Mouse (Mus musculus): ENCODE data around the gene Zswim3.

Gene Zswim3

GRCm38 (mm10) chr2:164833314-164833959 is 28.5 kb downstream of the Zswim3 start, which contains the start of gene Neurl2:
TSS of gene Neurl2 (minus strand) at chr2:164833456.
- ChIA-PET CTCF (interaction anchor here (0.5 to 2.8 kb wide), 19 partner anchors 10 to 754 kb away, joined by 3 to 24 read pairs (median 4); partner anchors contain the start of genes Zswim1 (in 2 of the 4), Pltp (in 1 of the 4), Slc12a5 (in 1 of the 4) and Snx21 (in 1 of the 4)), POLR2A (interaction anchor here in 3 of 4 experiments (0.6 to 19.6 kb wide), 59 partner anchors 7 to 565 kb away, joined by 3 to 527 read pairs (median 6); partner anchors contain the start of genes Acot8 (in 3 of the 3), Zswim1 (in 3 of the 3), Zswim3 (in 3 of the 3) and Pcif1 (in 2 of the 3))

GRCm38 (mm10) chr2:164834531-164834930 is 29.6 kb downstream of the Zswim3 start:
- ChIA-PET POLR2A (interaction anchor here in 3 of 4 experiments (0.6 to 19.6 kb wide), 44 partner anchors 10 to 1068 kb away, joined by 3 to 527 read pairs (median 6); partner anchors contain the start of genes Acot8 (in 3 of the 3), Zswim1 (in 3 of the 3), Zswim3 (in 3 of the 3) and Pcif1 (in 2 of the 3)), CTCF (interaction anchor here in 3 of 4 experiments (0.8 to 2.8 kb wide), 6 partner anchors 11 to 41 kb away, joined by 3 to 24 read pairs (median 4); no protein-coding TSS in a partner anchor)

DNA sequence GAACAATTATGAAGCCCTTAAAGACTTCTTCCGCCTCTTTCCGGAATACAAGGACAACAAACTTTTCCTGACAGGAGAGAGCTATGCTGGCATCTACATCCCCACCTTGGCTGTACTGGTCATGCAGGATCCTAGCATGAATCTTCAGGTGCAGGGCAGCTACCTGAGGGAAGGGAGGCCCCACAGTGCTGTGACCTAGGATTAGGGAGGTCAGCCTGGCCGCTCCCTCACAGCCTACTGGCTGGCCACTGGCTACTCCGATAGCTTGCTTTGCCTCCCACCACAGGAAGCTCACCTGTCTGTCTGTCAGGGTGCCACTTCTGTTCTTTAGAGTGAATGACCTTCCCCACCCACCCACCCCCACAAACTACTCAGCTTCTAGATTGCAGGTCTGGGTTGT is 30.3 kb downstream of the Zswim3 start:
- ChIA-PET CTCF (interaction anchor here in 3 of 4 experiments (0.9 to 2.8 kb wide), 5 partner anchors 11 to 51 kb away, joined by 3 to 24 read pairs (median 3); no protein-coding TSS in a partner anchor), POLR2A (interaction anchor here in 3 of 4 experiments (0.8 to 19.6 kb wide), 36 partner anchors 10 to 392 kb away, joined by 3 to 527 read pairs (median 6); partner anchors contain the start of genes Acot8 (in 3 of the 3), Zswim1 (in 3 of the 3), Zswim3 (in 3 of the 3) and Pltp (in 2 of the 3))

DNA sequence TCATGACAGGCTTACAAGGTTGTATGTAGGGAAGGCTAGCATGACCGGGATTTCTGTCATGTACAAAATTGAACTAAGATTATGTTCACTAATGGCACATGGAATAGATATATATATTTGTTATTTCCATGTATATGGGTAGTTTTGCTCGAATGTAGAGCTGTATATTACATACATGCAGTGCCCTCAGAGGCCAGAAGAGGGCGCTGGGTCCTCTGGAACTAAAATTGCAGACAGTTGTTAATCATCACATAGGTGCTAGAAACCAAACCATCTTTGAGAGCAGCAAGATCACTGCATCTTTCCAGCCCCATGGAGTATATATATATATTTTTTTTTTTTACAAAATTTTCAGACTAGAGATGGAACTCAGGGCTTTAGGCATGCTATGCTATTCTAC is 40.9 kb downstream of the Zswim3 start:
- POLR2A ChIA-PET = interaction anchor here (0.6 to 24.3 kb wide), 28 partner anchors 6 to 88 kb away, joined by 3 to 527 read pairs (median 7); partner anchors contain the start of genes Ctsa (in 3 of the 4), Zswim1 (in 3 of the 4), Acot8 (in 2 of the 4) and Neurl2 (in 2 of the 4)
- CTCF ChIA-PET = interaction anchor here (0.5 to 2.8 kb wide), 44 partner anchors 8 to 351 kb away, joined by 3 to 24 read pairs (median 4); partner anchors contain the start of genes Ctsa (in 3 of the 4), Acot8 (in 2 of the 4), Zswim3 (in 2 of the 4) and Neurl2 (in 1 of the 4)

- ChIA-PET POLR2A (interaction anchor here in 3 of 4 experiments (0.6 to 24.3 kb wide), 12 partner anchors 9 to 761 kb away, joined by 3 to 527 read pairs (median 4); partner anchors contain the start of genes Ctsa (in 2 of the 3), Neurl2 (in 1 of the 3), Spata25 (in 1 of the 3) and Zswim1 (in 1 of the 3)), CTCF (interaction anchor here in 3 of 4 experiments (1.1 to 2.9 kb wide), 3 partner anchors 17 to 18 kb away, joined by 3 to 16 read pairs (median 10); no protein-coding TSS in a partner anchor)
Observed at GRCm38 (mm10) chr2:164850061-164850460, 45.2 kb downstream of the Zswim3 start.

DNA sequence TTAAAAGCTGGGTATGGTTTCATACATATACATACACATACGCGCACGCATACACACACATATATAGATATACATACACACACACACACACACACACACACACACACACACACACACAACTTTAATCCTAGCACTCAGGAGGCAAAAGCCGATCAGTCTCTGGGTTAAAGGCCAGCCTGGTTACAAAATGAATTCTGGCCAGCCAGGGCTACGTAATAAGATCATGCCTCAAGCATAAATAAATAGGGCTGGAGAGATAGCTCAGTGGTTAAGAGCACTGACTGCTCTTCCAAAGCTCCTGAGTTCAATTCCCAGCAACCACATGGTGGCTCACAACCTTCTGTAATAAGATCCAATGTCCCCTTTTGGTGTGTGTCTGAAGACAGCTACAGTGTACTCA is 50.7 kb downstream of the Zswim3 start:
- CTCF ChIA-PET = interaction anchor here (0.7 to 6.2 kb wide), 18 partner anchors 9 to 462 kb away, joined by 3 to 88 read pairs (median 4); partner anchors contain the start of genes Ctsa (in 1 of the 4) and Neurl2 (in 1 of the 4)
- POLR2A ChIA-PET = interaction anchor here (0.7 to 24.3 kb wide), 54 partner anchors 9 to 435 kb away, joined by 3 to 527 read pairs (median 7); partner anchors contain the start of genes Ctsa (in 3 of the 4), Pcif1 (in 3 of the 4), Acot8 (in 2 of the 4) and Neurl2 (in 2 of the 4)

DNA sequence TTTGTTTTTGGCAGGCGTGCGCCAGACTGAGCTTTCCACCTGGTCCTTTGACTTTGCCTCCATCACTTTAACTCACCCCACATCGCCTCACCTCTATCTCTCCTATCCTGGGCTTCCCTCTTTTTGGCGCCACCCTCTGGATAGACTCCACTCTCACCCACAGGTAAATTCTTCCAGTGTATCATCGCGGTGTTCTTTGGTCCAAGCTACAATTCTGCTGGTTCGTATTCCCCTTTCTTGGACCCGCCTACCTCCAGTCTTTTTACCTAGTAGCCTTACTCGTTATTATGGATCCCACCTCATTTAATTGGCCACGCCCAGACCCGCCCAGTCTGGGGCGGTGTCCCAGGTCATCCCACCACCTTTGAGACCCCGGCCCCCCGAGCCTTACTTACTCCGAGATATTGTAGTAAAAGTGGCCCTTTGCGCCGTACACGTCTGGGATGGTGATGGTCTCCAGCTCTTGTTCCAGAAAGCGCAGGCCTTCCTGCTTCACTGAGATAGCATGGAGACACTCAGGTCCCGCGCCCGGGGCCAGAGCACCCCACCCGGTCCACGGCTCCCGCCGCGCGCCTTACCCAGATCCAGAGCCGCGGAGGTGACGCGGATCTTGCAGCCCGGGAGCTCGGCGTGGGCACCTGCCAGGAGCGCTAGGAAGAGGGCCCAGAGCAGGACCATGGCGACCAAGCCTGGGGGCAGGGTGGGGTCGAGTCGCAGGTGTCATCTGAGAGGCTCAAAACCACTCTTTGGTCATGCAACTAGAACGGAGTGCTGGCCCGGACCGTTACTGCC is 51.6 kb downstream of the Zswim3 start:
- ChIA-PET POLR2A (interaction anchor here (0.8 to 24.3 kb wide), 79 partner anchors 8 to 1136 kb away, joined by 3 to 527 read pairs (median 6); partner anchors contain the start of genes Ctsa (in 3 of the 4), Pcif1 (in 3 of the 4), Zswim1 (in 3 of the 4) and Acot8 (in 2 of the 4)), CTCF (interaction anchor here (0.6 to 6.2 kb wide), 34 partner anchors 8 to 461 kb away, joined by 3 to 88 read pairs (median 4); partner anchors contain the start of genes Acot8 (in 2 of the 4), Zswim3 (in 2 of the 4), Ctsa (in 1 of the 4) and Neurl2 (in 1 of the 4))

GRCm38 (mm10) chr2:164857101-164857821 is 52.4 kb downstream of the Zswim3 start, which contains the start of gene Pltp:
TSS of gene Pltp (minus strand) at chr2:164857711.
- POLR2A ChIA-PET = interaction anchor here (0.5 to 24.3 kb wide), 62 partner anchors 9 to 1135 kb away, joined by 3 to 527 read pairs (median 7); partner anchors contain the start of genes Pcif1 (in 3 of the 4), Zswim1 (in 3 of the 4), Acot8 (in 2 of the 4) and Ctsa (in 2 of the 4)

DNA sequence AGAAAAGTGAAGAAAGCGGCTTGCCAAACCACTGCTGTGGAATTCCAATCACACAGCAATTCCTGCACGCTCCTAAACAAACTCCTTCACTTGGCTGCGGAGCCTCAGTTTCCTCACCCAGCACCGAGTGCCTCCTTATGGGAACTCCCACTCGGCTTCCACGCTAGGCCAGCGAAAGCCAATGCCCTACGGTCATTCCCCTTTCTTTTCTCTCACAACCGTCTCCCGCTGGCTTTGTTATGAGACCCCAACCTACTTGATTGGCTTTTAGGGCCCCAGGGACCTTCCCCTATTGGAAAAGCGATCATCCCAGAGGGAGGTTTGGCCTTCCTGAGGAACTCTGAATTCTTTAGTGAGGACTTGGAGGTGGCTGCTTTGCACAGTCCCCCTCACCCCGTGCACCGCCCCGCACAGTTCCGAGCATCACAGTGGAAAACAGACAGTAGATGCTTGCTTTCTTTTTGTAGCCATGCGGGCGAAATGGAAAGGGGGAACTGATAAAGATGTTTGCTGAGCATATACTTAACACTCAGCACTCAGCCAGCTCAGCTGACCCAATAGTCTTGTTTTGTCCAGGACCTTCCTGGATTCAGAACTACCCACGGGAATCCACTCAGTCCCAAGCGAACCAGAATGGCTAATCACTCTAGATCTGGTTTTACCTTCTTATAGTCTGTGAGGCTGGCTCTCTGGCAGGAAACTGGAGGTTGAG is 53.1 kb downstream of the Zswim3 start:
- ChIA-PET POLR2A (interaction anchor here (0.5 to 24.3 kb wide), 48 partner anchors 9 to 1134 kb away, joined by 3 to 527 read pairs (median 8); partner anchors contain the start of genes Pcif1 (in 3 of the 4), Acot8 (in 2 of the 4), Ctsa (in 2 of the 4) and Neurl2 (in 2 of the 4)), CTCF (interaction anchor here in 2 of 4 experiments (0.6 to 6.2 kb wide), 8 partner anchors 11 to 928 kb away, joined by 3 to 88 read pairs (median 6); partner anchors contain the start of genes Ctsa (in 1 of the 2), Neurl2 (in 1 of the 2) and Zswim1 (in 1 of the 2))

More at GRCm38 (mm10) chr2:164857101-164857821, 52.4 kb downstream of the Zswim3 start, which contains the start of gene Pltp:
- CTCF ChIA-PET = interaction anchor here (0.6 to 6.2 kb wide), 23 partner anchors 9 to 929 kb away, joined by 3 to 88 read pairs (median 5); partner anchors contain the start of genes Acot8 (in 1 of the 4), Ctsa (in 1 of the 4), Neurl2 (in 1 of the 4) and Snx21 (in 1 of the 4)

DNA sequence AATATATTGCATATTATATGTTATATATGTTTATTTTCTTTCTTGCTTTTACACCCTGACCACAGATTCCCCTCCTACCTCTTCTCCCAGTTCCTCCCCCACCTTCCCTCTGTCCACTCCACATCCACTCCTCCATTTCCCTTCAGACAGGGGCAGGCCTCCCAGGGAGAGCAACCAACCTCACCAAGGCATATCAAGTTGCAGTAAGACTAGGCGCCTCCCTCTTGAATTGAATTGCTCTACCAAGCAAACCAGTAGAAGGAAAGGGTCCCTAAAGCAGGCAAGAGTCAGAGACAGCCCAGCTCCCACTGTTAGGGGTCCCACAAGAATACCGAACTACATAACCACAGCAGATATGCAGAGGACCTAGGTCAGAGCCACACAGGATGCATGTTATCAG is 54.3 kb downstream of the Zswim3 start:
- ChIA-PET CTCF (interaction anchor here (0.6 to 6.2 kb wide), 11 partner anchors 9 to 109 kb away, joined by 3 to 88 read pairs (median 3); partner anchors contain the start of gene Slc12a5 (in 1 of the 4)), POLR2A (interaction anchor here (0.6 to 24.3 kb wide), 38 partner anchors 8 to 1074 kb away, joined by 3 to 527 read pairs (median 4); partner anchors contain the start of genes Zswim1 (in 3 of the 4), Acot8 (in 2 of the 4), Ctsa (in 2 of the 4) and Neurl2 (in 2 of the 4))

DNA sequence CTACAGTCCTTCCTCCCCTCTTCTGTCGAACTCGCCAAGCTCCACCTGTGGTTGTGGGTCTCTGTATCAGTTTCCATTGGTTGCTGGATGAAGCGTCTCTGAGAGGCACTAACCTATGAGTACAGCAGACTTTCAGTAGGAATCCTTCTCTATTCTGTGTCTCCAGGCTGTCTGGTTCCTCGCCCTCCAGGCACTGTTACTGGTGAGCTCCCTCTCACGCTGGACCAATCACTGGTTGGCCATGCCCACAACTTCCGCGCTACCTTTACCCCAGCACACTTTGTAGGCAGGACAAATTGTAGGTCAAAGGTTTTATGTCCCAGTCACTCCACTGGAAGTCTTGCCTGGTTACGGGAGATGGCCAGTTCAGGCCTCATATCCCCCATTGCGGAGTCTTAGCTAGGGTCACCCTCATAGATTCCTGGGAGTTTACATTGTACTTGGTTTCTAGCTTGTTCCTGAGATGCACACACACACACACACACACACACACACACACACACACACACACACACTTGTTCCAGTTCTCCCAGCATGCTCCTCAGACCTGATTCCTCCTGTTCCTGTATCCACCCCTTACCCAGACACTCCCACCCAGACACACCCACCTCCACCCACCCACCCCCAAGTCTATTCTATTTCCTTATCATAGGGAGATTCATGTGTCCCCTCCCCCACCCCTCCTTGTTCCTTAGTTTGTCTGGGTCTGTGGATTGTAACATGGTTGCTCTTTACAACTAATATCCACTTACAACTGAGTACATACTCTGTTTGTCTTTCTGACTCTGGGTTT is 54.9 kb downstream of the Zswim3 start:
- ChIA-PET CTCF (interaction anchor here (0.5 to 6.2 kb wide), 16 partner anchors 8 to 109 kb away, joined by 3 to 88 read pairs (median 4); partner anchors contain the start of gene Slc12a5 (in 1 of the 4)), POLR2A (interaction anchor here (0.6 to 24.3 kb wide), 43 partner anchors 8 to 1074 kb away, joined by 3 to 527 read pairs (median 4); partner anchors contain the start of genes Ctsa (in 3 of the 4), Zswim1 (in 3 of the 4), Acot8 (in 2 of the 4) and Neurl2 (in 2 of the 4))

DNA sequence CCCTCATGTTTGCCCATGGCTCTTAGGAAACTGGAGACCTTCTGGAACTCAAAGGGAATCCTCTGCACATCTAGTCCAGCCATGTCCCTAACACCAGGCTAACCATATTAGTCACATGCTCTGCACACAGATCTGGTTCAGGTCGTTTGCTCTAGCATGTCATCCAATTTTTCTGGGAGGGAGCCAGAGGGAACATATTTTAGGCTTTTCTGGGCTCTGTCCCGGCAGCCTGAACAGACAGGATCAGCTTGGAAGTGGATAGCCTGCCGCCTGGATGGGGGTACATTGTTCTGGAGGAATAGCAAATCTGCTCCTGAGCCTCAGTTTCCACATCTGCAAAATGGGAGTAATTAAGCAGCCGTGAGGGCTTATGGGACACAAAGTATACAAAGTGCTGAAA is 56.2 kb downstream of the Zswim3 start:
- CTCF ChIA-PET = interaction anchor here in 3 of 4 experiments (1.0 to 1.5 kb wide), 3 partner anchors 11 to 43 kb away, joined by 3 to 5 read pairs (median 4); no protein-coding TSS in a partner anchor
- POLR2A ChIA-PET = interaction anchor here in 3 of 4 experiments (0.7 to 24.3 kb wide), 21 partner anchors 9 to 563 kb away, joined by 3 to 527 read pairs (median 7); partner anchors contain the start of genes Acot8 (in 2 of the 3), Neurl2 (in 2 of the 3), Pcif1 (in 2 of the 3) and Zswim1 (in 2 of the 3)

DNA sequence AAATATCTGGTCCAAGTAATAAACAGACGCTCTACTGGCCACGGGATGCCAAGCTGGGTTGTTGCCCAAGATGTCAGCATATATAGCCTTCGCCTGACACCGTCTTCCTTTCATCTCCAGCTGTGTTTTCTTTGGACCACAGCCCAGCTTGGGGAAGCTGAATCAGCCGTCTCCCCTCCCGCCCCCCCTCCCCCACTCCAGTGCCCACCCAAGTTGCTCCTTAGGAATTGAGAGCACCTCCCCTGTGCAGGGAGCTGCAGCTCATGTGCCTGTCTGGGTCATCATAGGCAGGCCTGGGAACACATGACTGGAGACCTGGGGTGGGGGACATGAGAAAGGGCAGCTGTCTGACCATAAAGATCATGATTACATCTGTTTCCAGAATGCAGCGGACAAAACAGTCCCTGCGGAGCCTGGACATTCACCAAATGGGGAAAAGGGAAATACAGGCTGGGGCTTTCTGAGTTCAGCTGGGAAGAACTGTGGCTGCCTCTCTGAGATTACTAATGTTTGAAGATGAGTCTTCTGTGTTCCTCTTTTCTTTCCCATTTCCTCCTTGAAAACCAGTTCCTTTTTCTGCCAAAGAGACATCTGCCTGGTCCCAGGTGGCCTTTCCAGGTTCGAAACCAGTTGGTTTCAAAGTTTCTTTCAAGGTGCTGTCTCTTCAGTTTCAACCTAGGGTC is 57.4 kb downstream of the Zswim3 start:
- CTCF ChIA-PET = interaction anchor here in 3 of 4 experiments (0.7 to 1.3 kb wide), 5 partner anchors 9 to 1199 kb away, joined by 3 to 6 read pairs (median 3); no protein-coding TSS in a partner anchor
- POLR2A ChIA-PET = interaction anchor here in 3 of 4 experiments (0.6 to 24.3 kb wide), 26 partner anchors 8 to 1925 kb away, joined by 3 to 527 read pairs (median 6); partner anchors contain the start of genes Acot8 (in 2 of the 3), Neurl2 (in 2 of the 3), Pcif1 (in 2 of the 3) and Zswim1 (in 2 of the 3)

Measured in embryonic stem cell, embryonic (primary cell).